Mouse (Mus musculus) adrenal gland, adult 2 months (tissue): ENCODE results near the gene Gm20388. TPM values are rescaled to one million over a fixed set of nuclear protein-coding genes. Genes with fewer than 3 reads are reported as not detected.
"Not testable (repeated sequence)": the region's sequence is repeated elsewhere in the genome, so short reads cannot be mapped to it uniquely, and the experiment has no call there.

Source experiments
- DNase-seq: peaks from one replicate; pipeline ENCODE4 v3.0.0; 2021
- polyA plus RNA-seq: library from polyadenylated mRNA; depleted of rRNA; stranded (reverse); fragments of >200 nt; gene quantifications from 2 replicates; pipeline ENCODE4 v1.2.3, GENCODE M21; 2012
- total RNA-seq, 2 experiments: library from RNA; stranded (reverse); gene quantifications; 2 replicates each; pipeline ENCODE4 v1.2.3; 2021

Gm20388 gene
- total and polyA plus RNA-seq, 3 experiments = 5.9 to 50.1 (median 9.9) TPM

DNA sequence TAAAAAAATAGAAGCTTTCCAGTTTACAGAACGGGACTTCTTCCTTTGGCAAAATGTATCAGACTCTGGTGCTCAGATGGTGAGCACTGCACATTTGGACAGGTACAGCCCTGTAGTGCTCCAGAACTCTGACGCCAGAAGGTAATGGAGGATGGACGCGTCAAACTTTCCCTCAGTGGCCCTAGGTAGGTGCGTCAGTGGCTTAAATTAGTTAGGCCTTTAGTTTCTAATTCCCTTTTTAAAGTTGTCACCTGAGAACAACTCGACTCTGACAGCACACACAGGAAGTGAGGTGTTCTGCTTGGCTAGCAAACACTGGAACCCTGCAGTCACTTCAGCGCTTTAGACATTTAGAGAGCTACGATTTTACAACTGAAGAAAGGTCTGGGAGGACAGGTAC is 4043.0 kb downstream of the Gm20388 start:
- no peak for DNase-seq

DNA sequence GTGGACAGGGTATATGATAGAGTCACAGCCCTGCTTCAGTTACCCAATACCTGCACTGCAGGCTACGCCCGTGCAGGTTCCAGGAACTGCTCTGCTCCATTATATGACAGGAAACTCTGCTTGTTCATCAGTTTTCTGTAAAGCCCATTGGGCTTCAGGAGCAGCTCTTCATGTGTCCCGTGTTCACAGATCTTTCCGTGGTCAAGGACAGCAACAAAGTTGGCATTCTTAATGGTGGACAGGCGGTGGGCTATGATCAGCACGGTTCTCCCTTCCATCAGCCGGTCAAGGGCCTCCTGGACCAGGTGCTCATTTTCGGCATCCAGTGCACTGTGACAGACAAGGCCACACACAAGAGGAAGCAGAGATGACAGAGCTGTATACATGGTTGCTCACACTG is 4043.6 kb downstream of the Gm20388 start:
- DNase-seq = no peak

- no peak for DNase-seq
These were observed 4047.5 kb downstream of the Gm20388 start for GRCm38 (mm10) chr8:123958130-123958529.

DNA sequence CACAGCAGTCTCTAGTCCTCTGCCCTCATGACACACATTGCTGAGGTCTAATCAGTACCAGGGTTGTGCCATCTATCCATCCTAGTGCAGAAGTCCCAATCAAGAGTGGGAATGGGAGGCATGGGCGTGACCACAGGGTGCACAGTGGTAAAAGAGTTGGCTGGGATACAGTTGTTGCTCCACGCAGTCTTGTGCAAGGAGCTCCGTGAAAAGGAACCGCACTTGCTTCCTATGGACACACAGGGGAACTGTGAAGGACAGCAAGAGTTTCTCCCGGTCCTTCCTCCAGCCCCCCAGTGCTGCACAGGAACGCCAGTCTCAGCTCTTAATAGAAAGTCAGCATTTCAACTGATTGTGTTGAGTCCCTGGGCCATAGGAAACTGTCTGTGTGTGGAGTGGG is 4048.8 kb downstream of the Gm20388 start:
- no peak for DNase-seq

GRCm38 (mm10) chr8:123960056-123960455 is 4049.4 kb downstream of the Gm20388 start:
- peak; percentile 67 for DNase-seq

DNA sequence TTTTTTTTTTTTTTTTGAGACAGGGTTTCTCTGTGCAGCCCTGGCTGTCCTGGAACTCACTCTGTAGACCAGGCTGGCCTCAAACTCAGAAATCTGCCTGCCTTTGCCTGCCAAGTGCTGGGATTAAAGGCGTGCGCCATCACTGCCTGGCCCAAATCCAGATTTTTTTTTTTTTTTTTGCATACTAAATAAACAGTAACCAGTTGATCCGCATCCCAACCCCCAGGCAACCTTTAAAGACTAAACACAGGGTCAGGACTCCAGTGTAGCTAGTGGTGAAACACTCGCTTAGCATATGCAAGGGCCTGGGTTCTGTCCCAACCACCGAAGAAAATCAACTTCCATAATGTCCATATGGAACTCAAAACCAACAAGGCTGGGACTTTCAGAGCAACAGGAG is 4049.9 kb downstream of the Gm20388 start:
- DNase-seq = not testable (repeated sequence)

GRCm38 (mm10) chr8:123961371-123961770 is 4050.7 kb downstream of the Gm20388 start:
- no peak for DNase-seq

- DNase-seq = no peak
These were observed 4056.3 kb downstream of the Gm20388 start for GRCm38 (mm10) chr8:123966896-123967295.

DNA sequence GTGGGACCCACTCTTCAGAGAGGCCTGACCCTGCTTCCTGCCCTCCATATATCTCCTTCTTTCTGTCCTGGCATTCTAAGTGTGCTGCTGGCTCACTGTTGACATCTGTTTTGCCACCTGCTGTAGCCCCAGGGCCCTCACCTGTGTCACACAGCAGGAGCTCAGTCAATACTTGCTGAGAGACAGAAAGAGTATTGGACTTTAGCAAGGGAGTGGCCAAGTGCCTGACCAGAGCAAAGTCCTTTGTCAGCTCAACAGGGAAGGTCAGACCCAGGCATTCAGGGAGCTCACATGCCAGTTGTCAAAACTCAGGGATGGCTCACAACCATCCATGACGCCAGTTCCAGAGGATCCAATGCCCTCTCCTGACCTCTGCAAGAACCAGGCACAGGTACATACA is 4062.9 kb downstream of the Gm20388 start:
- DNase-seq = no peak

DNA sequence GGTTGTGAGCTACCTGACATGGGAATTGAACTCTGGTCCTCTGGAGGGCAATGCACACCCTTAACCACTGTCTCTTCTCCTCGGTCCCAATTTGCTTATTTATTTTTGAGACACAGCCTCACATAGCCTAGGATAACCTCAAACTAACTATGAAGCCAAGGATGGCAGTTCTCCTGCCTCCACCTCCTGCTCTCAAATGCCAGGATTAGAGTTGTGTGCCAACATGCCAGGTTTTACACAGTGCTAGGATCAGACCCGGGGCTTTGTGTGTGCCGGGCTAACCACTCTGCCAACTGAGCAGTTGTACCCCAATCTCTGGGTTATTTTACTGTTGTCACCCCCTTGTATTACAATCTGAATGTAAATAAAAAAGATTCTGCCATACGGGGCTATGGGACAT is 4066.9 kb downstream of the Gm20388 start:
- no peak for DNase-seq

DNA sequence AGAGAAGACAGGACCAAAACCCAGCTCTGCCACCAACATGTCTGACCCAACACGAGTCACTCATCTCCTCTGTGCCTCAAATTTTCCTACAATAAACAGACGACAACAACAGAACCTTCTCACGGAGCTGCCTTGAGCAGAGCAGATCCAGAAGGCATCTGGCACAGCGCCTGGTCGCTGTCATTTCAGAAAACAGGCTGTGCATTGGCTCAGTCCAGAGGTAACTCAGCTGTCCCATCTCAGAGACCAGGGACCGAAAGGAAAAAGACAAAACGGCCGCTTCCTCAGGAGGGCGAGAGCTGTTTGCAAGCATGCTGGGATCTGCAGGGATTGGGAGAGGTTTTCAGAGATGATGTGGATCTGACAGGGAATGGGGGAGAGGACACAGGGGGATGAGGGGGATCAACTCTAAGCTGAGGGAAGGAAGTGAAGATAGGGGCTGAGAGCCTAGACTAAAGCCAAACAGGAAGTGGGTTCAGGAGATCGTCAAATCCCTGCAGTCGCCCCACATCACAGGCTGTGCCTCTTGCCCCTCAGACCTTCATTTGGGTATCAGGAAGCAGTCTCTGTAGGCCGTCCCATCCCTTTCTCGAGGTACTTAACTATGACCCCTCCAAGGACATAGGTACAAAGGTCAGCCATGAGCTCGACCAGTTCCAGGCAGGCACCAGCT is 4067.7 kb downstream of the Gm20388 start:
- peak; percentile 26 for DNase-seq

DNA sequence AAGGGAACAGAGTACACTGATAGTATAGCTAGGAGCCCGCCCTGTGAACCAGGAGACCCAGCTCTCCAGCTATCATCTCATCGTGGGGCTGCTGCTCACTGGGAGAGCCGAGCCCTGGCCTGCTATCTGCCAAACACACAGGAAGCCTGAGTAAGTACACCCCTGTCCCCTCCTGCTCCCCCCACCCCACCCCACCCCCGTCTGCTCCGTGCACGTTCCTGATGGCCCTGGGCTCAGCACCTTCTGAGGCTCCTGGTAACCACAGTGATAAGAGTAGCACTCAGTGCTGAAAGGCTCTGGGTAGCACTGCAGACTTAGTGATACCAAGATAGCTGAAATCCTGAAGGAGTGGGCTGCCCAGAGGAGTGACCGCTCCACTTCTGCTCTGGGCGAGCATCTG is 4068.3 kb downstream of the Gm20388 start:
- no peak for DNase-seq

DNA sequence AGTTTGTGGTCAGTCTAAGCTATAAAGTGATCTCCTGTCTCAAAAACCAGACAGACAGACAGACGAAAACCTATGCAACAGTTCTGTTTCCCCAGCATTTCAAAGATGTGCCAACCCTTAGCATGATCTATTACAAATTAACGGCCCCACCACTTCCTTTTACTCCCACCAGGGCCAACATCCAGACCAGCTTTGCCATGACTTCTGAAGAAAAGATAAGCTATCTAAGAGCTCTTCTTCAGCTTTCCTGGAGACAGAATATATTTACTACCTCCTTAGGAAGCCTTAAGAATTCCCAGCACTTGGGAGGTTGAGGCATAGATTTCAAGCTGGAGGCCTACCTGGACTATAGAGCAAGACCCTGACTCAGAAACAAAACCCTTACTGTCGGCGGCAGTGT is 4069.6 kb downstream of the Gm20388 start:
- DNase-seq = no peak

GRCm38 (mm10) chr8:123981674-123982073 is 4071.0 kb downstream of the Gm20388 start:
- no peak for DNase-seq

- DNase-seq = no peak
These were observed 4071.7 kb downstream of the Gm20388 start for GRCm38 (mm10) chr8:123982291-123982793.

- peak; percentile 98 for DNase-seq
These were observed 4072.3 kb downstream of the Gm20388 start, which contains the start of gene Abcb10 for GRCm38 (mm10) chr8:123982826-123983400. Gene Abcb10 (minus strand): TSS chr8:123983122.

DNA sequence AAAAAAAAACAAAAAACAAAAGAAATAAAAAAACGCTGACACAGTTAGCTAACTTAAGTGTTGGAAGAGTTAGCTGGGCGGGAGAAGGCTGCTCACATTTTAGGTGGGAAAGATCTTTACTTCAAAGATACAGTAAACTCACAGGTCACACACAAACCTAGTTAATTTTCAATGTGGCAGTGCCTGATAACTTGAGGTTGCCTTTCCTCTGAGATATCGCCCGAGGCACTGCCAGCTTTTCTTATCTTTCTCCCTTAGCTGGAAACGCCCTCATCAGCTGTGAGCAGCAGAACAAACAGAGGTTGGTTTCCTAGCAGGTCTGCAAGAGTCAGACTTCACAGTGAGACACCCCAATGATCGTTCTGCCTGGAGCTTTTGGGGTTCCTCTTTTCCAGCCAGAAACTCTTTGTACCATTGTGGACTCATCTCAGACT is 4078.0 kb downstream of the Gm20388 start:
- DNase-seq = no peak

DNA sequence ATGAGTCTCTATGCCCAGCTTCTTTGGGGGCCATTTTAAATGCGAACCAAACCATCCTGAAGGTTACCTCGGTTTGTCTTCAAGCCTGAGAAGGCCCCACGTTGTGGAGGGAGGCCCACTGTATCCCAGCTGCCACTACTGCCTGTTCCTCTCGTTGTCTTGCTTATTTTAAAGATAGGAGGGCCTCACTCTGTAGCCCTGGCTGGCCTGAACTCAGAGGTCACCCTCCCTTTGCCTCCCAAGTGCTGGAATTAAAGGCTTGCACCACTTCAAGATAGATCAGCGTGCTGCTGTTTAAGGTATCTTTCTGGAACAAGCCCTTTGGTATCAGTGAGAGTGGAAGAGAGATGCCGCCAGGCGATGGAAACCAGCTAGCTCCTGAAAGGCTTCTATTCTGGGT is 4078.5 kb downstream of the Gm20388 start:
- no peak for DNase-seq

GRCm38 (mm10) chr8:123990277-123991049 is 4079.8 kb downstream of the Gm20388 start:
- no peak for DNase-seq

DNA sequence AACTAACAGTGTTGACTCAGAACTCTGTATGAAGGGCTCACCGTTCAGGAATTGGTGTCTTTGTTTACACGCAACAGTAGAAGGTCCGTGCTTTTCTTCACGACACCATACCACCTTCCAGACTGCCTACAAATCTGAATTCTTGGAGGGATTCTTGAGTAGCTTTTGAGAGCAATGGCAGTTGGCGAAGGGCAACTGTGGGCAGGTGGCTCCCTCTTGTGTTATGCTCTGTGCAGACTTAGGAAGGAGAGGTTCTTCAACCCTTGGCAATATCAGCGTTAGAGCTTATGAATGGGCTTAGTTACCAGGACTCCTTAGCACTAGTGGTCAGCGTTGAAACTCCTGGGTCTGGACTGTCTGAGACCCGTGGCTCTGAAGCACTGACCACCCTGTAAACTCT is 4081.9 kb downstream of the Gm20388 start:
- no peak for DNase-seq

GRCm38 (mm10) chr8:123993597-123993996 is 4083.0 kb downstream of the Gm20388 start:
- DNase-seq = no peak

GRCm38 (mm10) chr8:123993997-123994396 is 4083.4 kb downstream of the Gm20388 start:
- DNase-seq = no peak

- peak; percentile 78 for DNase-seq
These were observed 4088.9 kb downstream of the Gm20388 start for GRCm38 (mm10) chr8:123999568-123999967.
